Mouse (Mus musculus) liver, embryonic 14.5 days (tissue): ENCODE measurements around the gene Hemgn. TPM values are rescaled to one million over a fixed set of nuclear protein-coding genes. Genes with fewer than 3 reads are reported as not detected.

ENCODE experiments used
- ATAC-seq: fragments of 200-750 bp; cut with Nextera tagmentation; 2 replicates; pipeline ENCODE4 v1.8.0; 2017; ENCODE audit warnings: moderate number of reproducible peaks, mild to moderate bottlenecking, moderate library complexity; ENCODE audit not compliant: insufficient read depth
- DNase-seq, 3 experiments: peaks; one replicate each; pipeline ENCODE4 v3.0.0-alpha.2; 2012 to 2013; ENCODE audit warnings: low read depth in 3 of 3, low spot score in 3 of 3
- H3K27ac ChIP-seq: fragments of 300-500 bp; sonication (generic); 2 replicates; pipeline ENCODE4 v1.5.1; 2014; ENCODE audit warnings: moderate library complexity, mild to moderate bottlenecking, control low read depth, inconsistent platforms
- H3K27me3 ChIP-seq: fragments of 300-500 bp; sonication (generic); 2 replicates; pipeline ENCODE4 v1.6.1; 2014; ENCODE audit warnings: mild to moderate bottlenecking, low read length, moderate library complexity; ENCODE audit not compliant: control insufficient read depth, insufficient read depth
- H3K36me3 ChIP-seq: fragments of 300-500 bp; sonication (generic); replicated peaks from 2 replicates; pipeline ENCODE4 v1.6.1; 2014; ENCODE audit warnings: low read depth; ENCODE audit not compliant: control insufficient read depth, insufficient read depth
- H3K4me1 ChIP-seq, 2 experiments: fragments of 200-500 bp in 1 of 2; fragments of 300-500 bp in 1 of 2; sonication (generic) in 1 of 2; replicated peaks; 2 replicates each; pipeline ENCODE4 v1.6.1; 2012 to 2014; ENCODE audit warnings: antibody characterized with exemption in 1 of 2, inconsistent platforms in 1 of 2, low read length in 1 of 2; ENCODE audit not compliant: control insufficient read depth in 2 of 2, insufficient read depth in 2 of 2
- H3K4me2 ChIP-seq: fragments of 300-500 bp; sonication (generic); 2 replicates; pipeline ENCODE4 v1.6.1; 2014; ENCODE audit warnings: low read depth, mild to moderate bottlenecking, control low read depth, moderate library complexity
- H3K4me3 ChIP-seq, 2 experiments: fragments of 200-500 bp in 1 of 2; fragments of 300-500 bp in 1 of 2; sonication (generic) in 1 of 2; 2 replicates each; pipeline ENCODE4 v1.5.1; 2012 to 2014; ENCODE audit warnings: low read depth in 2 of 2, low read length in 2 of 2, mild to moderate bottlenecking in 2 of 2, control low read depth in 1 of 2, inconsistent platforms in 1 of 2, moderate library complexity in 1 of 2; ENCODE audit not compliant: insufficient read depth in 1 of 2
- H3K9ac ChIP-seq: fragments of 300-500 bp; sonication (generic); replicated peaks from 2 replicates; pipeline ENCODE4 v1.6.1; 2014; ENCODE audit warnings: mild to moderate bottlenecking, control low read depth, moderate library complexity
- H3K9me3 ChIP-seq: fragments of 300-500 bp; sonication (generic); 2 replicates; pipeline ENCODE4 v1.6.1; 2016; ENCODE audit warnings: low read length, mixed read lengths; ENCODE audit not compliant: control insufficient read depth
- CTCF ChIP-seq: IDR thresholded peaks from 2 replicates; pipeline ENCODE4 v1.5.1; 2016; ENCODE audit warnings: antibody characterized with exemption, low read depth, control low read depth
- EP300 ChIP-seq: IDR thresholded peaks from 2 replicates; pipeline ENCODE4 v1.6.1; 2016; ENCODE audit warnings: antibody characterized with exemption, low read depth
- WGBS: fragments of 180-500 bp; shearing (Covaris S2); extraction: QIAGEN DNeasy Blood & Tissue Kit; methylation state at CpG from one replicate; pipeline ENCODE4 v1.1.7; 2014; ENCODE audit not compliant: insufficient replicate concordance; 5-methylcytosine and 5-hydroxymethylcytosine counted together
- polyA plus RNA-seq, 2 experiments: library from polyadenylated mRNA; depleted of rRNA in 1 of 2; stranded (reverse) in 1 of 2; unstranded in 1 of 2; fragments of >200 nt; fragmentation: Nextera tagmentation in 1 of 2; extraction: Ambion mirVana in 1 of 2; gene quantifications; 2 replicates each; pipeline versions ENCODE4 v1.2.1 to v1.2.3; 2012 to 2014

Hemgn gene
- polyA plus RNA-seq, 2 experiments: 274 to 293 TPM

- WGBS: 61% methylated on average over 6 of the region's 6 CpGs
- Histone ChIP-seq H3K4me3 (peak overlapping the region in 1 of 2 experiments; percentile 36; a peak in 1 of 4 replicates), H3K27me3 (peaks cover 6% of the 10 kb centered on the region), H3K4me2 (peak overlapping the region; percentile 61), H3K36me3 (peaks cover 45% of the 10 kb centered on the region), H3K9ac (no peak overlapping the region), H3K27ac (no peak overlapping the region), H3K4me1 (peaks cover 0 to 2% of the 10 kb centered on the region in 2 experiments; a peak in 2 of 4 replicates), H3K9me3 (no peaks in the 10 kb centered on the region)
- DNase-seq: no peak
- TF ChIP-seq CTCF (peak; percentile 71), EP300 (no peak)
- ATAC-seq: peak; percentile 26; the same call in 1 of the 2 replicates
These were observed 38.9 kb downstream of the Hemgn start for GRCm38 (mm10) chr4:46374455-46374854.

GRCm38 (mm10) chr4:46371030-46371429, 42.3 kb downstream of the Hemgn start:
- ATAC-seq (no peak), DNase-seq (no peak)
- peaks cover 0 to 2% of the 10 kb centered on the region in 2 experiments; a peak in 2 of 4 replicates for H3K4me1 ChIP-seq
- 5% methylated on average over 19 of the region's 19 CpGs for WGBS
- H3K4me3 ChIP-seq: 0 out of 4 replicates have a peak overlapping the region, but pooled peaks of 1 of the 2 experiments have one; percentile 14
- no peak for TF ChIP-seq EP300
- no peak for TF ChIP-seq CTCF
- no peaks in the 10 kb centered on the region for H3K9me3 ChIP-seq
- H3K9ac ChIP-seq: no peak overlapping the region
- no peak overlapping the region for H3K27ac ChIP-seq
- peaks cover 6% of the 10 kb centered on the region for H3K27me3 ChIP-seq
- peaks cover 11% of the 10 kb centered on the region; the same call in 1 of the 2 replicates for H3K36me3 ChIP-seq
- peak overlapping the region; percentile 38; the same call in 1 of the 2 replicates for H3K4me2 ChIP-seq

GRCm38 (mm10) chr4:46370406-46370805, 42.9 kb downstream of the Hemgn start:
- Histone ChIP-seq H3K4me3 (no peak overlapping the region), H3K9me3 (no peaks in the 10 kb centered on the region), H3K4me1 (peaks cover 0 to 2% of the 10 kb centered on the region in 2 experiments; a peak in 2 of 4 replicates), H3K4me2 (no peak overlapping the region), H3K36me3 (peaks cover 8% of the 10 kb centered on the region; the same call in 1 of the 2 replicates), H3K27me3 (peaks cover 6% of the 10 kb centered on the region), H3K9ac (no peak overlapping the region), H3K27ac (no peak overlapping the region)
- 36% methylated on average over 6 of the region's 6 CpGs for WGBS
- no peak for DNase-seq
- TF ChIP-seq CTCF (no peak), EP300 (no peak)
- ATAC-seq: no peak

- Histone ChIP-seq H3K27me3 (peaks cover 6% of the 10 kb centered on the region), H3K36me3 (no peaks in the 10 kb centered on the region)
- ATAC-seq: no peak
These were observed 44.2 kb downstream of the Hemgn start for GRCm38 (mm10) chr4:46369070-46369469.

GRCm38 (mm10) chr4:46367487-46367959, 45.8 kb downstream of the Hemgn start:
- 7% methylated on average over 12 of the region's 12 CpGs for whole genome bisulfite sequencing
- peaks cover 6% of the 10 kb centered on the region for H3K27me3 ChIP-seq
- H3K9ac ChIP-seq: no peak overlapping the region
- H3K9me3 ChIP-seq: no peaks in the 10 kb centered on the region
- ATAC-seq (no peak), DNase-seq (no peak)
- no peak overlapping the region for H3K27ac ChIP-seq
- no peak overlapping the region for H3K4me2 ChIP-seq
- TF ChIP-seq EP300 (no peak), CTCF (no peak)
- H3K4me1 ChIP-seq: peaks cover 0 to 2% of the 10 kb centered on the region in 2 experiments; a peak in 2 of 4 replicates
- no peak overlapping the region for H3K4me3 ChIP-seq
- H3K36me3 ChIP-seq: no peaks in the 10 kb centered on the region

More at GRCm38 (mm10) chr4:46369070-46369469, 44.2 kb downstream of the Hemgn start:
- Histone ChIP-seq H3K9me3 (no peaks in the 10 kb centered on the region), H3K9ac (no peak overlapping the region), H3K4me3 (no peak overlapping the region), H3K4me1 (peaks cover 0 to 2% of the 10 kb centered on the region in 2 experiments; a peak in 2 of 4 replicates), H3K27ac (no peak overlapping the region), H3K4me2 (no peak overlapping the region)
- TF ChIP-seq EP300 (no peak), CTCF (peak; percentile 69)
- DNase-seq: no peak
- 59% methylated on average over 4 of the region's 4 CpGs for WGBS
